In genomic region chr13:42772314-42772713, GRCm38 (mm10) we compare ENCODE assay signal across 16 mouse cellular contexts.
A peak's percentile ranks its signal among the peaks of the same experiment; 100 is the strongest.
DNase-seq lines count a peak whose midpoint lies in the region; ATAC-seq and TF ChIP-seq lines count a peak whose summit lies in the region.
"Had no signal": no experiment of that assay in that cellular context is flagged by ENCODE, and none has a peak within 500 bp of the region (broad histone marks: within the 10 kb centered on the region; RNA-seq: fewer than 3 reads in every experiment).

No protein-coding gene starts in this region.

- DNase-seq in forebrain, postnatal 0 days, result no peak
- peak; percentile 14 for DNase-seq in Muller cell, postnatal 12 days (ENCODE audit: inconsistent ontology term)
- peak; percentile 29 for DNase-seq in forebrain, embryonic 14.5 days (ENCODE audit: low spot score)
- DNase-seq in cerebellum, adult 8-10 months, result no peak
- no peak for DNase-seq in left cerebral cortex, adult 2 months (ENCODE audit: extremely low spot score in 1 of 2, low spot score in 2 of 2)
- DNase-seq: adrenal gland, postnatal 25 days; cerebellum, adult 9-11 months; heart, adult 11 months; heart, postnatal 4 days; layer of hippocampus, postnatal 36 days; liver; liver, postnatal 0 days; lung, postnatal 14 days had no signal

- H3K9ac ChIP-seq in forebrain, embryonic 13.5 days, result no peak overlapping the region
- H3K9ac ChIP-seq in forebrain, postnatal 0 days, result no peak overlapping the region
- no peak overlapping the region for H3K9ac ChIP-seq in forebrain, embryonic 14.5 days (ENCODE audit: low read length)
- no peak overlapping the region for H3K9ac ChIP-seq in midbrain, embryonic 16.5 days (ENCODE audit: low read depth, low read length)
- H3K9ac ChIP-seq: liver, postnatal 0 days had no signal

- H3K4me2 ChIP-seq in forebrain, embryonic 13.5 days, result 0 out of 2 replicates have a peak overlapping the region, but pooled peaks have one; percentile 22
- H3K4me2 ChIP-seq in forebrain, postnatal 0 days (ENCODE audit: low read depth), result no peak overlapping the region
- H3K4me2 ChIP-seq in forebrain, embryonic 14.5 days (ENCODE audit: low read length), result no peak overlapping the region
- H3K4me2 ChIP-seq in midbrain, embryonic 16.5 days (ENCODE audit: low read length), result no peak overlapping the region; the same call in 1 of the 2 replicates

- no peak for ATAC-seq in forebrain, embryonic 13.5 days
- ATAC-seq in forebrain, postnatal 0 days, result no peak
- peak; percentile 46; the same call in 1 of the 2 replicates for ATAC-seq in forebrain, embryonic 14.5 days
- ATAC-seq in midbrain, embryonic 16.5 days, result peak; percentile 48; the same call in 1 of the 2 replicates
- ATAC-seq: inflammation-experienced regulatory T-cells, adult 6 months; liver, postnatal 0 days had no signal

- H3K9me3 ChIP-seq in forebrain, embryonic 13.5 days (replicated peaks), result no peaks in the 10 kb centered on the region
- no peaks in the 10 kb centered on the region for H3K9me3 ChIP-seq in forebrain, postnatal 0 days (ENCODE audit: low read length)
- H3K9me3 ChIP-seq in forebrain, embryonic 14.5 days (replicated peaks; ENCODE audit: control insufficient read depth, low read length), result no peaks in the 10 kb centered on the region
- no peaks in the 10 kb centered on the region for H3K9me3 ChIP-seq in midbrain, embryonic 16.5 days (replicated peaks; ENCODE audit: control insufficient read depth, low read length, poor library complexity, severe bottlenecking)

- no peaks in the 10 kb centered on the region for H3K36me3 ChIP-seq in forebrain, embryonic 13.5 days (ENCODE audit: poor library complexity, severe bottlenecking)
- no peaks in the 10 kb centered on the region for H3K36me3 ChIP-seq in forebrain, postnatal 0 days (ENCODE audit: insufficient read depth)
- H3K36me3 ChIP-seq in forebrain, embryonic 14.5 days (ENCODE audit: control insufficient read depth, insufficient read depth, low read length), result no peaks in the 10 kb centered on the region
- H3K36me3 ChIP-seq in midbrain, embryonic 16.5 days (ENCODE audit: control insufficient read depth, insufficient read depth, low read length), result no peaks in the 10 kb centered on the region

- H3K27me3 ChIP-seq in forebrain, embryonic 13.5 days, result no peaks in the 10 kb centered on the region
- no peaks in the 10 kb centered on the region for H3K27me3 ChIP-seq in forebrain, postnatal 0 days (ENCODE audit: insufficient read depth, low read length)
- no peaks in the 10 kb centered on the region for H3K27me3 ChIP-seq in forebrain, embryonic 14.5 days (replicated peaks; ENCODE audit: control insufficient read depth, insufficient read depth, low read length)
- H3K27me3 ChIP-seq in midbrain, embryonic 16.5 days (ENCODE audit: control insufficient read depth, insufficient read depth, low read depth, low read length), result no peaks in the 10 kb centered on the region

- WGBS in forebrain, embryonic 13.5 days, result 8% methylated on average over 6 of the region's 6 CpGs
- 17% methylated on average over 6 of the region's 6 CpGs for WGBS in forebrain, postnatal 0 days
- 11% methylated on average over 6 of the region's 6 CpGs for WGBS in forebrain, embryonic 14.5 days
- 10% methylated on average over 6 of the region's 6 CpGs for WGBS in midbrain, embryonic 16.5 days

- H3K27ac ChIP-seq in forebrain, embryonic 13.5 days, result no peak overlapping the region
- H3K27ac ChIP-seq in forebrain, postnatal 0 days (ENCODE audit: low read depth, low read length), result no peak overlapping the region
- H3K27ac ChIP-seq in forebrain, embryonic 14.5 days (ENCODE audit: low read depth, low read length), result no peak overlapping the region
- H3K27ac ChIP-seq in midbrain, embryonic 16.5 days (ENCODE audit: low read length), result 0 out of 2 replicates have a peak overlapping the region, but pooled peaks have one; percentile 24
- no peak overlapping the region for H3K27ac ChIP-seq in left cerebral cortex, adult 2 months

- intact Hi-C loops in left cerebral cortex, adult 2 months (cut with DNase I), result no loop called here

- H3K4me1 ChIP-seq in forebrain, embryonic 13.5 days, result peaks cover 10% of the 10 kb centered on the region
- H3K4me1 ChIP-seq in forebrain, postnatal 0 days (ENCODE audit: insufficient read depth), result no peaks in the 10 kb centered on the region
- H3K4me1 ChIP-seq in forebrain, embryonic 14.5 days (ENCODE audit: control insufficient read depth, insufficient read depth, low read length), result peaks cover 6% of the 10 kb centered on the region; the same call in 1 of the 2 replicates
- H3K4me1 ChIP-seq in midbrain, embryonic 16.5 days (ENCODE audit: control insufficient read depth, insufficient read depth, low read length), result peaks cover 12% of the 10 kb centered on the region; the same call in 1 of the 2 replicates

- no peak overlapping the region for H3K4me3 ChIP-seq in forebrain, embryonic 13.5 days
- H3K4me3 ChIP-seq in forebrain, postnatal 0 days (ENCODE audit: low read depth, low read length), result no peak overlapping the region
- H3K4me3 ChIP-seq in forebrain, embryonic 14.5 days (ENCODE audit: low read depth, low read length), result no peak overlapping the region
- no peak overlapping the region for H3K4me3 ChIP-seq in midbrain, embryonic 16.5 days (ENCODE audit: low read depth, low read length)
- H3K4me3 ChIP-seq in left cerebral cortex, adult 2 months, result no peak overlapping the region

- no peak for TF ChIP-seq CTCF in forebrain, postnatal 0 days (IDR thresholded peaks at IDR 0.05; ENCODE audit: low read depth)
- no peak for TF ChIP-seq CTCF in left cerebral cortex, adult 2 months (IDR thresholded peaks at IDR 0.05)

Comparison
In these comparisons a context has a peak if more than half of its experiments do, and no peak if none do; other contexts are left out.
1. ATAC-seq: peak in forebrain, embryonic 14.5 days (single experiment) and midbrain, embryonic 16.5 days (single experiment); none in forebrain, embryonic 13.5 days (single experiment) and forebrain, postnatal 0 days (single experiment).
2. DNase-seq: peak in Muller cell, postnatal 12 days (single experiment) and forebrain, embryonic 14.5 days (single experiment); none in forebrain, postnatal 0 days (single experiment), cerebellum, adult 8-10 months (single experiment) and left cerebral cortex, adult 2 months (0 of 2).